Mouse (Mus musculus) limb, embryonic 10.5 days (tissue): ENCODE measurements around the gene Sectm1b. TPM values are rescaled to one million over a fixed set of nuclear protein-coding genes. Genes with fewer than 3 reads are reported as not detected.
"Not testable (repeated sequence)": the region's sequence is repeated elsewhere in the genome, so short reads cannot be mapped to it uniquely, and the experiment has no call there.

Experiments used
- DNase-seq: peaks from one replicate; pipeline ENCODE4 v3.0.0-alpha.2; 2017; ENCODE audit warnings: low spot score
- H3K27ac ChIP-seq: fragments of 300-500 bp; sonication (generic); 2 replicates; pipeline ENCODE4 v1.5.1; 2016; ENCODE audit warnings: mild to moderate bottlenecking
- H3K27me3 ChIP-seq: fragments of 300-500 bp; sonication (generic); 2 replicates; pipeline ENCODE4 v1.6.1; 2016; ENCODE audit warnings: low read depth, mild to moderate bottlenecking; ENCODE audit not compliant: poor library complexity, severe bottlenecking
- H3K36me3 ChIP-seq: fragments of 300-500 bp; sonication (generic); 2 replicates; pipeline ENCODE4 v1.6.1; 2016; ENCODE audit warnings: mild to moderate bottlenecking, moderate library complexity
- H3K4me1 ChIP-seq: fragments of 300-500 bp; sonication (generic); 2 replicates; pipeline ENCODE4 v1.6.1; 2016
- H3K4me3 ChIP-seq: fragments of 300-500 bp; sonication (generic); 2 replicates; pipeline ENCODE4 v1.5.1; 2016; ENCODE audit warnings: mild to moderate bottlenecking, moderate library complexity
- H3K9me3 ChIP-seq: fragments of 300-500 bp; sonication (generic); replicated peaks from 2 replicates; pipeline ENCODE4 v1.6.1; 2016; ENCODE audit warnings: mild to moderate bottlenecking
- WGBS: fragments of 180-500 bp; shearing (Covaris S2); methylation state at CpG from one replicate; pipeline ENCODE4 v1.1.7; 2016; 5-methylcytosine and 5-hydroxymethylcytosine counted together
- polyA plus RNA-seq: library from polyadenylated mRNA; unstranded; fragments of >200 nt; fragmentation: Nextera tagmentation; extraction: Ambion mirVana; gene quantifications from 2 replicates; pipeline ENCODE4 v1.2.1, GENCODE M21; 2016

Gene Sectm1b
- polyA plus RNA-seq, 1 experiment from 2014 or later: not detected

DNA sequence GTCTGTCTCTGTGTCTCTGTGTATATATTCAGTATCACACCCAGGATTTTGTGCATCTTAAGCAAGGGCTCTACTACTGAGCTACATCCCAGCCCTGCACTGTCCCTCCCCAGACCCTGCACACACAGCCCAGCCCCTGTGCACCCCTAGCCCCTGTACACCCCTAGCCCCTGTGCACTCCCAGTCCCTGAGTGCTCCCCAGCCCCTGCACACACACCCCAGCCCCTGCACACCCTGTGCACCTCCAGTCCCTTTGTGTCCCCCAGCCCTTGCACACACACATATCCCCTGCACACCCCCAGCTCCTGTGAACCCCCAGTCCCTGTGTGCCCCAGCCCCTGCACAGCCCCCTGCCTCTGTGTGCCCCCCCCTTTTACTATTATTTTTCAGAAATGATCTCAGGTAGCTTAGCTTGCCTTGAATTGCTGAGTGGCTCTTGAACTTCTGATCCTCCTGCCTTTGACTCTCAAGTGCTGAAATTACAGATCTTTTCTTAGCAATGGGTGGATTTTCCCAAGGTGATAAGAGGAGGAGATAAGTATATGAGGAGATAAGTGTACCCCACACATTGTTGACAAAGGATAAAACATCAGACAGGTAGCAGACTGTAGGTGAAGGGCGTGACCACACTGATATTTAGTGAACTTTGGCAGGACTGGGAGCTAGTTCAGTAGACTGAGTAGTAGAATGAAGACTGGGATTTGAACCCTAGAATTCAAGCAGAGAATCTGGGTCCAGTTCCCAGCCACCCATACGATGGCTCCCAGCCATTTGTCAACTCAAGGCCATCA, 26.6 kb upstream of the Sectm1b start:
- H3K27ac ChIP-seq: no peak overlapping the region
- no peak for DNase-seq
- H3K9me3 ChIP-seq: no peaks in the 10 kb centered on the region
- no peaks in the 10 kb centered on the region for H3K36me3 ChIP-seq
- no peak overlapping the region for H3K4me3 ChIP-seq
- H3K27me3 ChIP-seq: no peaks in the 10 kb centered on the region
- 86% methylated on average over 2 of the region's 2 CpGs for WGBS
- H3K4me1 ChIP-seq: no peaks in the 10 kb centered on the region

DNA sequence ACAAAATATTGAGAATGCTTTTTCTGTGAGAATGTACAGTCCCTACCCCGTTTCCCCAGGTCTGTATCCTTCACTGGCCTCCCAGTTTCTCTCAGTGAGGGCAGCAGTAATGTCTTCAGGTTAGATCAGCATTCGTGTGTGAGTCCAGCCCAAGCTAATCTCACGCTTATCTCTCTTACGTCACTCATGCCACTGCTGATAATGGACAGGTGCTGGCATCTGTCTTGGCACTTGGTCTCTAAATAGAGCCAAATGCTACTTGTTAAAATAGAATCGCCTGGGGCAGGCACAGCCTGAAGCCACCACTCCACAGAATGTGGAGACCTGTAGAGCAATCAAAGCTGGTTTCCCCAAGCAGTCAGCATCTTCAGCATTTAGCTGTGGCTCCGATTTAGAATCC, 25.6 kb upstream of the Sectm1b start:
- Histone ChIP-seq H3K9me3 (no peaks in the 10 kb centered on the region), H3K4me3 (no peak overlapping the region), H3K27me3 (no peaks in the 10 kb centered on the region), H3K4me1 (no peaks in the 10 kb centered on the region), H3K27ac (no peak overlapping the region), H3K36me3 (no peaks in the 10 kb centered on the region)
- WGBS: 70% methylated on average over 6 of the region's 6 CpGs
- DNase-seq: no peak

- no peak overlapping the region for H3K4me3 ChIP-seq
- 75% methylated on average over 4 of the region's 4 CpGs for WGBS
- no peaks in the 10 kb centered on the region for H3K9me3 ChIP-seq
- H3K27ac ChIP-seq: no peak overlapping the region
- no peaks in the 10 kb centered on the region for H3K4me1 ChIP-seq
- DNase-seq: no peak
- H3K27me3 ChIP-seq: no peaks in the 10 kb centered on the region
- H3K36me3 ChIP-seq: no peaks in the 10 kb centered on the region
These were observed 22.9 kb upstream of the Sectm1b start for GRCm38 (mm10) chr11:121086296-121086695.

- no peaks in the 10 kb centered on the region for H3K27me3 ChIP-seq
- DNase-seq: no peak
These were observed 21.8 kb upstream of the Sectm1b start for GRCm38 (mm10) chr11:121085181-121085580.

DNA sequence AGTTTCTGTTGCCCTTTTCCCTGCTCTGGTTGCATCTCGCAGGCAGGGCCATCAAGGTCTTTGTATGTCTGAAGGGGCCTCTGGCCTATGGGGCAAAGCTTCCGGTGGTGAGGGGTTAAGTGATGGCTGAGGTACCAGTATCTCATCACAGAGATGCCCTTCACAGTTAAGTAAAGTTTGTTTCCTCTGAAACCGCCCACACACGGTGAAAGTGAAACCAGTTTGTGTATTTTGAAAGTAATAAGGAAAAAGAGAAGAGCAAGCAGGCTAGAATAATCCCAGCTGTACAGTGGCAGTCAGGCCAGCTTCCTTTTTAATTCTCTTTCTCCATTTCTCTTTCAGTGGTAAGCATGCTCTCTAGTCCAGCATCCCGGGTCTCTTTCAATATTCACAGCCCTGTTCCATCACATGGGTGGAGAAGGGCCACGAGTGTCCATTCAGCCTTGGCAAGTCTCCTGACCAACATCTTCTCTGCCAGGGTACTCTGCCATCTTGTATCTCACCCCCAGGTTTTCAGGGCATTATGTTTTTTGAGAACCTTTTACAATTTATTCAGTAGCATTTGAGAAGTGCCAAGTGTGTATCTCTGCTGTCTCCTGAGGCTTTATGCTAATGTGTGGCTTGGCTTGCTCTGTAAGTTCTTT, 19.6 kb upstream of the Sectm1b start:
- H3K4me3 ChIP-seq: no peak overlapping the region
- 83% methylated on average over 6 of the region's 6 CpGs for WGBS
- no peak for DNase-seq
- H3K4me1 ChIP-seq: no peaks in the 10 kb centered on the region
- no peaks in the 10 kb centered on the region for H3K36me3 ChIP-seq
- H3K27ac ChIP-seq: no peak overlapping the region
- H3K27me3 ChIP-seq: no peaks in the 10 kb centered on the region
- H3K9me3 ChIP-seq: no peaks in the 10 kb centered on the region

More at GRCm38 (mm10) chr11:121085181-121085580, 21.8 kb upstream of the Sectm1b start:
- Histone ChIP-seq H3K27ac (no peak overlapping the region), H3K9me3 (no peaks in the 10 kb centered on the region), H3K4me3 (no peak overlapping the region), H3K4me1 (no peaks in the 10 kb centered on the region), H3K36me3 (no peaks in the 10 kb centered on the region)
- WGBS: 87% methylated on average over 5 of the region's 5 CpGs

DNA sequence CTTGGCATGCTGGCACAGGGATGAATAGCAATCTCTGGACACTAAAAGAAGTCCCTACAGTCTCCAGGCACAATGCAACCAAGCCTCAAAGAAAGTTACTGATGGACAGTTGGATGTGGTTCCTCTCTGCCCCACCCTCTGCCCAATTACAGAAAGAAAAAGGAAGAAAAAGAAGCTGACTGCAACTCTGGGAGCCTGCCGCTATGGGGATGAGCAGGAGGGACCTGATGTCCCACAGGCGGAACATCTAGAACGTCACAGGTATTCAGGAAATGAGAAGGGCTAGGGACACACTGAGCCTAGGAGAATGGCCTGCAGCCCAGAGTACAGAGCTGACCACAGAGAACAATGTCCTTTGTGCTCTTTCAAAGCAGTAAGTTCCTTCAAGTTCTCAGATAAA, 18.9 kb upstream of the Sectm1b start:
- no peaks in the 10 kb centered on the region for H3K9me3 ChIP-seq
- 94% methylated on average over 3 of the region's 3 CpGs for WGBS
- H3K36me3 ChIP-seq: no peaks in the 10 kb centered on the region
- no peak overlapping the region for H3K4me3 ChIP-seq
- H3K27me3 ChIP-seq: no peaks in the 10 kb centered on the region
- no peak overlapping the region for H3K27ac ChIP-seq
- H3K4me1 ChIP-seq: no peaks in the 10 kb centered on the region
- no peak for DNase-seq

- WGBS: 70% methylated on average over 3 of the region's 3 CpGs
These were observed 17.8 kb upstream of the Sectm1b start, which contains the start of gene Sectm1a for GRCm38 (mm10) chr11:121081120-121081519. Gene Sectm1a, minus strand, starts transcription at chr11:121081220.

DNA sequence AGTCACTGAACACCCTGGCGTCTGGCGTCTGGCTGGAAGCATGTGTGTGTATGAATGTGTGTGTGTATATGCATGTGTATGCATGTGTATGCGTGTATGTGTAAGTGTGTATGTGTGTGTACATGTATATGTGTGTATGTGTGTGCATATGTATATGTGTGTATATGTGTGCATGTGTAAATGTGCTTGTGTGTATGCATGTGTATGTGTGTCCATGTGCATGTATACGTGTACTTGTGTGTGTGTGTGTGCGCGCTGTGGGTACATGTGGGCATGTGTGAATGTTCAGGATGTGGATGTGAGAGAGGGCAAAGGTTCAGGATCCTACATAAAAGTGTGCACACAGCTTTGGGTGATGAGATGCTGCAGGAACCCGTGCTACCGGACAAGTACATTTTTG, 17.0 kb upstream of the Sectm1b start:
- Histone ChIP-seq H3K9me3 (no peaks in the 10 kb centered on the region), H3K27me3 (no peaks in the 10 kb centered on the region), H3K27ac (no peak overlapping the region), H3K36me3 (no peaks in the 10 kb centered on the region), H3K4me3 (no peak overlapping the region), H3K4me1 (no peaks in the 10 kb centered on the region)
- no peak for DNase-seq
- 94% methylated on average over 8 of the region's 8 CpGs for WGBS

More at GRCm38 (mm10) chr11:121081120-121081519, 17.8 kb upstream of the Sectm1b start, which contains the start of gene Sectm1a:
- DNase-seq: no peak
- Histone ChIP-seq H3K4me1 (no peaks in the 10 kb centered on the region), H3K4me3 (no peak within 1 kb of the TSS), H3K27ac (no peak within 1 kb of the TSS), H3K27me3 (no peaks in the 10 kb centered on the region), H3K36me3 (no peaks in the 10 kb centered on the region), H3K9me3 (no peaks in the 10 kb centered on the region)

- 86% methylated on average over 5 of the region's 5 CpGs for WGBS
- H3K36me3 ChIP-seq: no peaks in the 10 kb centered on the region
- H3K9me3 ChIP-seq: no peaks in the 10 kb centered on the region
- no peak for DNase-seq
- H3K4me1 ChIP-seq: no peaks in the 10 kb centered on the region
- no peak overlapping the region for H3K27ac ChIP-seq
- no peak overlapping the region for H3K4me3 ChIP-seq
- H3K27me3 ChIP-seq: no peaks in the 10 kb centered on the region
These were observed 12.3 kb upstream of the Sectm1b start for GRCm38 (mm10) chr11:121075655-121076054.

GRCm38 (mm10) chr11:121069662-121070061, 6.3 kb upstream of the Sectm1b start:
- not testable (repeated sequence) for DNase-seq, H3K4me1 ChIP-seq, H3K9me3 ChIP-seq, H3K4me3 ChIP-seq, H3K36me3 ChIP-seq, H3K27ac ChIP-seq, H3K27me3 ChIP-seq
- 95% methylated on average over 12 of the region's 16 CpGs for WGBS

DNA sequence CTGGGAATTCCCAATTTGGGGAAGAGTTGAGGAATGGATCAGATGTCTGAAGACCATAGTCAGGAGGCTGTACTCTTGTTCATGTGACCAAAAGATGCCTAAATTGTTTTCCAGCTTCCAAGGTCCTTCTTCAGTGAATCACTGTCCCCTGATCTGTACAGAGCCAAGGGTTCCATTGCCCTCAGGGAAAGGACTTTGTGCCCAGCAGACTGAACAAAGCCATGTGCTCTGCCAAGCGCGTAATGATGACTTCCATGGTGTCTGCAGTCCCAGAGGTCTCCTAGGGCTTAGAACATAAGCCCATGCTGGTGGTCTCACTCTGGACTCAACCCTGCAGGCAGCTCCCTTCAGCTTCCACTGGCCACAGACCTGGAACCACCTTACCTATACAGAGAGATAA, 4.5 kb upstream of the Sectm1b start:
- no peaks in the 10 kb centered on the region for H3K36me3 ChIP-seq
- peaks cover 6% of the 10 kb centered on the region; the same call in 1 of the 2 replicates for H3K4me1 ChIP-seq
- H3K27ac ChIP-seq: no peak overlapping the region
- WGBS: 89% methylated on average over 2 of the region's 2 CpGs
- DNase-seq: no peak
- no peaks in the 10 kb centered on the region for H3K9me3 ChIP-seq
- H3K27me3 ChIP-seq: no peaks in the 10 kb centered on the region
- no peak overlapping the region for H3K4me3 ChIP-seq

- H3K27me3 ChIP-seq: no peaks in the 10 kb centered on the region
- no peak overlapping the region for H3K4me3 ChIP-seq
- H3K27ac ChIP-seq: no peak overlapping the region
- no peaks in the 10 kb centered on the region for H3K36me3 ChIP-seq
- peaks cover 6% of the 10 kb centered on the region; the same call in 1 of the 2 replicates for H3K4me1 ChIP-seq
- H3K9me3 ChIP-seq: no peaks in the 10 kb centered on the region
- WGBS: 92% methylated on average over 3 of the region's 3 CpGs
- no peak for DNase-seq
These were observed 828 bp upstream of the Sectm1b start for GRCm38 (mm10) chr11:121064197-121064596.

- 88% methylated on average over 8 of the region's 8 CpGs for WGBS
- Histone ChIP-seq H3K9me3 (no peaks in the 10 kb centered on the region), H3K27ac (no peak overlapping the region), H3K4me1 (peaks cover 6% of the 10 kb centered on the region; the same call in 1 of the 2 replicates), H3K4me3 (no peak overlapping the region), H3K27me3 (no peaks in the 10 kb centered on the region), H3K36me3 (no peaks in the 10 kb centered on the region)
- no peak for DNase-seq
These were observed 1.8 kb downstream of the Sectm1b start for GRCm38 (mm10) chr11:121061615-121062014.
